Mouse (Mus musculus): Measurements from ENCODE around the gene Slc31a1. TPM values are rescaled to one million over a fixed set of nuclear protein-coding genes. Genes with fewer than 3 reads are reported as not detected.

Slc31a1 gene
- total RNA-seq, 2 experiments from 2014 or later, result 10.8 to 12.3 TPM

- DNase-seq, result peak; percentile 29
These were observed 47.4 kb downstream of the Slc31a1 start for GRCm38 (mm10) chr4:62407730-62408582.

GRCm38 (mm10) chr4:62408601-62409282 is 48.2 kb downstream of the Slc31a1 start, which contains the start of the genes Cdc26 and Prpf4:
Cdc26 (minus strand) TSS chr4:62408642.
Prpf4 (plus strand) TSS chr4:62408797.
- peak; percentile 95 for DNase-seq

DNA sequence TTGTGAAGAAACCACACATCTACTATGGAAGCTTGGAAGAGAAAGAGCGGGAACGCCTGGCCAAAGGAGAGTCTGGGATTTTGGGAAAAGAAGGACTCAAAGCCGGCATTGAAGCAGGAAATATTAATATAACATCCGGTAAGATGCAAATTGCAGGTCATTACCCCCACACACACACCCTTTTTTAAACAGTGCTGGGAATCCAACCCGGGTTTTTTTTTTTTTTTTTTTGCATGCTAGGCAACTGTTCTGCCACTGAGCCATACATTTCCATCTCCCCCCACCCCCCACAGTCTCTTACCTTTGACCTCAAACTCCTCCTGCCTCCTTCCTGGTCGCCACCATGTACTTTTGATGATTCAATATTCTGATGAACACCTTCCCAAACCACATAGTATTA is 49.1 kb downstream of the Slc31a1 start:
- no peak for DNase-seq

GRCm38 (mm10) chr4:62410325-62410724 is 49.8 kb downstream of the Slc31a1 start:
- DNase-seq, result no peak

DNA sequence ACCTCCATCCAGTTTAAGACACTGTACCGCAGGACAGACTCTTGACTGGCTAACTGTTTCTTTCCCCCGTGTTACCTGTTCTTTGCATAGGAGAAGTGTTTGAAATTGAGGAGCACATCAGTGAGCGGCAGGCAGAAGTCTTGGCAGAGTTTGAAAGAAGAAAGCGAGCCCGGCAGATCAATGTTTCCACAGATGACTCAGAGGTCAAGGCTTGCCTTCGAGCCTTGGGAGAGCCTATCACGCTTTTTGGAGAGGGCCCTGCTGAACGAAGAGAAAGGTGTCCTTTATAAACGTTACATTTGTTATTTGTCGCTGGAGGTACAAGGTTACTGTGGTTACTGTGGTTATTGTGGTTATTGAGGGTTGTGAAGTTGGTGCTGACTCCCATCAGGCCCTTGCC is 51.1 kb downstream of the Slc31a1 start:
- DNase-seq, result no peak

DNA sequence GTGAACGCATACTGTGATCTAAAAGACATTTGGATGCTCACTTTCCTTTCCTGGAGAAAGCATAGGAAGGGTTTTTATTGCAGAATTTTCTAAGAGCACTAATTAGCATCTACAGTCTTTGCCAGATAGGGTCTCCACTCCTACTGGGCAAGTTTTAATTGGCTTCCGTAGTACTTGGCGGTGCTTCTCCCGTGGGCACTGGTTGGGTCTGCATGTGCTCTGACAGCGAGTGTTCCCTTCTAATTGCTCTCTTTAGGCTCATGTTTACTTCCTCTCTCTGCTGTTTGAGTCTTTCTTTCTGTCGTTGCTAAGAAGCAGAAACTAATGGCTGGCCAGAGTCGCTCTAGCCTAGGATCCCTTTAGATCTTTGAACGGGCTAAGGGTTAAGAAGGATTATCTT is 57.9 kb downstream of the Slc31a1 start:
- DNase-seq, result no peak

GRCm38 (mm10) chr4:62419091-62419490 is 58.6 kb downstream of the Slc31a1 start:
- no peak for DNase-seq

GRCm38 (mm10) chr4:62425891-62426290 is 65.4 kb downstream of the Slc31a1 start:
- no peak for DNase-seq

GRCm38 (mm10) chr4:62427978-62428758 is 67.6 kb downstream of the Slc31a1 start:
- no peak for DNase-seq

DNA sequence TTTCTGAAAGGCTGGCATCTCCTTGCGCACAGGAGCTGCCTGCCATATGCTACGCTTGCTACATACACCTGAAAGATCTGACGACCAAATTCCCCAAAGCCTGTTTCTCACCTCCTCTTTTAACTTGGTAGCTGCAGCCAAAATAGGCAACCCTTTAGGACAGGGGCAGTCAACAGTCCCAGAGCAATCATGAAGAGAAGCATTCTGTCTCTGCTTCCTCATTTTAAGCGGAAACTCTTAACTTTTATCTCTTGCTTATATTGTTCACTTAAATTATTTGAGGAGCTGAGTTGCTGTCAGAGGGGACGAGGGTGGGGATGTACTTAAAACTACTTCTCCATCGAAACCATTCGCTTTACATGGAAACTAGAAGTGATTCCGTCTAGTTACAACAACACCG is 69.1 kb downstream of the Slc31a1 start:
- no peak for DNase-seq

- DNase-seq, result no peak
These were observed 70.2 kb downstream of the Slc31a1 start for GRCm38 (mm10) chr4:62430678-62431077.

- DNase-seq, result no peak
These were observed 71.0 kb downstream of the Slc31a1 start for GRCm38 (mm10) chr4:62431522-62431921.

DNA sequence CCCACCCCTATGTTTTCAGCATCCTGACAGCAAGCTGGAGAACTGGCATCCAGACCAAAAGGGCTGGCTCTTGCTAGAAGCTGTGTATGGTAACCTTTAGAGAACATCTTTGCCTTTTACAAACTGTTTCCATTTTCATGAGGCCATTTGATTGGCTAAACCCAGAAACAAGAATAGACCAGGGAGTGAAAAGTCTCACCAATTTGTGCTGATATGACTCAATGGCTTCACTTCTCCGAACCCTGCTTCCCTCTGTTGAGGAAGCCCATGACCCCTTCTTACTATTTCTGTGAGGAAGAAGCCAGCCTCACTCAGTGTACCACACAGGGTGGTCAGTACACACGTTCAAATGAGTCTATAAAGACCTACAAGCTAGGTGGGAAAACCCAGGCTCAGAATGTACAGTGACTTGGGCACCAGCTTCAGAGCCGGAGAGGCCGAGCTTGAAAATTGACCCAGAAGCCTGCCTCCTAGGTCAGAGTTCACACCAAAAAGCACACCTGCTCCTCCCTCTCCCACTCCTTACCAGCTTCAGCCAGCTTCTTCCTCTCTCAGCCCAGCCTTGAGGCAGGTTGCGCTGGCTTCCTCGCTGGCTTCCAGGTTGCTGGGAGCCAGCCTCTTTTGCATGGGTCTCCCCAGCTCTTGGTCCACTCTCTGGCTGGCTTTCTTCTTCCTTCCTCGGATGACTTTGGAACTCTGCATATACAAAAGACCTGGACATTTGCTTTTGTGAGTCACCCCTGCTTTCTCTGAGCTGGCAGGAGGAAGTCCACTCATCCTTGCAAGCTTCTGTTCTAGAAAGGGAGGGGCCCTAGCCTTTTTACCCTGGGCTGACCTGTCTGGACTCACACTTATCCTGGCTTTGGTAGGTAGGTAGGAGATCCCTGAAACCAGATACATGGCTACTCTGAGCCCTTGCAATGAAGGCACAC is 73.7 kb downstream of the Slc31a1 start:
- no peak for DNase-seq

DNA sequence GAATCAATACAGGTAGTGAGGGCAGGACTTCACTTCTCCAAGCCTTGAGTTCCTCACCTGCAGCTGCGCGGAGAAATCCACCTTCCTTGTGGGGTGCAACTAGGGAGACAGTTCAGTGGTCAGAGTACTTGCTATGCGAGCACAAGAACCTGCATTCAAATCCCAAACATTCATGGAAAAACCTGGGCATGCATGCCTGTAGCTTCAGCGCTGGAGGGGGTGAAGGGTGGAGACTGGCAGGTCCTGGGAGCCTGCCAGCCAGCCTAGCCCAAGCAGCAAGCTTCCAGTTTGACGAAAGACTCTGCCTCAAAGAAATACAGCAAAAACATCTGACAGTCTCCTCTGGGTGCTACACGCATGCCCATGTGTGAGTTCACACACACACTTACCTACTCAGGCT is 74.6 kb downstream of the Slc31a1 start, which contains the start of gene Rnf183:
Gene Rnf183, minus strand, starts transcription at position 172 of the 400 bp plus-strand sequence.
- DNase-seq, result no peak

- DNase-seq, result no peak
These were observed 76.8 kb downstream of the Slc31a1 start for GRCm38 (mm10) chr4:62437256-62437778.

GRCm38 (mm10) chr4:62437871-62438270 is 77.3 kb downstream of the Slc31a1 start:
- no peak for DNase-seq

- DNase-seq, result no peak
These were observed 79.3 kb downstream of the Slc31a1 start for GRCm38 (mm10) chr4:62439793-62440192.

GRCm38 (mm10) chr4:62440544-62440943 is 80.0 kb downstream of the Slc31a1 start:
- no peak for DNase-seq

- no peak for DNase-seq
These were observed 80.5 kb downstream of the Slc31a1 start for GRCm38 (mm10) chr4:62440986-62441385.

Measured in gastrocnemius, postnatal 25 days (tissue).